Mouse (Mus musculus) left cerebral cortex, adult 8-10 months (tissue): ENCODE measurements around the gene Ctdspl. TPM values are rescaled to one million over a fixed set of nuclear protein-coding genes. Genes with fewer than 3 reads are reported as not detected.

ENCODE experiments used
- DNase-seq, 2 experiments: peaks; one replicate each; pipeline ENCODE4 v3.0.0; 2022; ENCODE audit warnings: low spot score in 2 of 2
- microRNA-seq, 2 experiments: library from miRNA; unstranded; fragments of <30 nt; microRNA quantifications; one replicate each; pipeline ENCODE4 v1.2.0; 2022
- total RNA-seq, 4 experiments: library from RNA; stranded (reverse); gene quantifications; 2 replicates each; pipeline ENCODE4 v1.2.4; 2022

Gene Ctdspl
- total RNA-seq, 4 experiments from 2014 or later, result 36.1 to 37.2 (median 36.4) TPM

DNA sequence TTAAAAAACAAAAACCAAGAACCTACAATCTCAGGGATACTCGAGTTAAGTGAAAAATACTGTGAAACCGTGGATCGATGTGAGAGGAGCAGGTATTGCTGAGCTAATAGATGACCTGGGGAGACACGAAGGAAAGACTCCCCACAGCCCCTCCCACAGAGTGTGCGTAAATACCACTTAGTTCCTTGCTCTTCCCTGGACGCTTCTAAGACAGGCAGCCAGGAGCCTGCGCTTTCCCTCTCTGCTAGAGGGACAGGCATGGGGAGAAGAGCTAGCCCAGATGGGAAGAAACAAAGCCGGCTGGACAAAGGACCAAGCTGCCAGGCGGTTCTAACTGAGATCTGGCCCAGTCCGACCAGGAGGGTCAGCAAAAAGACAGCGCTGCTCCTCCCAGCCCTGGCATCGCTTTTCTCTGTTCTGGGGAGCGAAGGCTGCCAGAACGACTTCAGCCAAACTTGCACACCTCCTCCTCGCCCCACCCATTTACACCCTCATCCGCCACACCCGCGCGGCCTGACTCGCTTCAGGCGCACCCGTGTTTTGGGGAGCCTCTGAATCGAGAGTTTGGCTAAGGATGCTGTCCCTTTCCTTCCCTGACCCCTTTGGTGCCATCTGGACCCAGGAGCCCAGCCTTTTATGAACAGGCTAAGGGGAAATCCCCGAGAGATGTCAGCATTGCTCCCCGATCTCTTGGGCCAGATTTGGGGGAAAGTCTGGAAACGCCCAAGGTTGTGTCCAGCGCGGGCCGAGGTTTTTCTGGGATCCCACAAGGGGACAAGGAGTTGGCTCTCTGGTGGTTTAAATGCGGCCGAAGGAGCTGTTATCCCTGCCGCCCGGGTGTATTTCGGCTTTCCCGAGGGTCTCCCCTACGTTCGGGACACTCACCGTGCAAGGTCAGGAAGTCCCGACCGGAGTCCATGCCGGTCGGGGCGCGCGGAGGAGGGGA, 166.5 kb downstream of the Ctdspl start:
- DNase-seq, result no peak

Small RNA genes lying within 50 kb of the gene (microRNA-seq; reads per million reads assigned to microRNA genes)
- gene Mir26a-1, result 5.9 to 30.0 reads per million in 2 experiments

Other genes with a start within 250 kb of the Ctdspl start
- gene Vill, start 126.3 kb downstream of the Ctdspl start, total RNA-seq, result 1 to 10 TPM; 5.3 to 7.6 (median 7.3) TPM
- gene Plcd1, start 167.0 kb downstream of the Ctdspl start, total RNA-seq, result 10 to 100 TPM; 13.4 to 15.3 (median 14.4) TPM
- gene Dlec1, start 176.0 kb downstream of the Ctdspl start, total RNA-seq, result 1 to 10 TPM; 1.7 to 8.5 (median 2.7) TPM
- 1 to 10 TPM; 1.0 to 2.5 (median 2.0) TPM for gene Acaa1b, start 230.6 kb downstream of the Ctdspl start, total RNA-seq
- gene Gm47289, start 232.7 kb downstream of the Ctdspl start, total RNA-seq, result not detected